In genomic region chr7:135053186-135053715, GRCm38 (mm10) we compare ENCODE assay signal across 17 mouse cellular contexts.
DNase-seq lines count a peak whose midpoint lies in the region; ATAC-seq and TF ChIP-seq lines count a peak whose summit lies in the region.
"Had no signal": no experiment of that assay in that cellular context is flagged by ENCODE, and none has a peak within 500 bp of the region (broad histone marks: within the 10 kb centered on the region; RNA-seq: fewer than 3 reads in every experiment).

No protein-coding gene starts in this region.

- 79% methylated on average over 8 of the region's 8 CpGs for WGBS in lung, postnatal 0 days
- 74% methylated on average over 8 of the region's 8 CpGs for WGBS in liver, embryonic 12.5 days (ENCODE audit: insufficient replicate concordance)

- H3K9me3 ChIP-seq in lung, postnatal 0 days (ENCODE audit: low read length) = 0 out of 2 replicates have a peak, but pooled peaks cover 5% of the 10 kb centered on the region
- no peaks in the 10 kb centered on the region for H3K9me3 ChIP-seq in liver, embryonic 12.5 days (replicated peaks)
- H3K9me3 ChIP-seq: midbrain, embryonic 12.5 days had no signal

- no peak for ATAC-seq in lung, postnatal 0 days
- no peak for ATAC-seq in liver, embryonic 12.5 days

- H3K9ac ChIP-seq in lung, postnatal 0 days (replicated peaks; ENCODE audit: low read depth) = no peak overlapping the region
- H3K9ac ChIP-seq in liver, embryonic 12.5 days = no peak overlapping the region
- H3K9ac ChIP-seq: hindbrain, embryonic 14.5 days; limb, embryonic 12.5 days; midbrain, embryonic 12.5 days had no signal

- no peak for TF ChIP-seq EP300 in lung, postnatal 0 days (IDR thresholded peaks at IDR 0.05)

- no peak overlapping the region for H3K27ac ChIP-seq in lung, postnatal 0 days (ENCODE audit: low read length)
- no peak overlapping the region for H3K27ac ChIP-seq in liver, embryonic 12.5 days
- H3K27ac ChIP-seq: hindbrain, embryonic 14.5 days; limb, embryonic 12.5 days; midbrain, embryonic 12.5 days had no signal

- intact Hi-C loops in left cerebral cortex, postnatal 4 days (cut with DNase I) = no loop called here
- intact Hi-C loops in left cerebral cortex, postnatal 36 days (cut with DNase I) = no loop called here

- peak; percentile 36 for DNase-seq in heart, postnatal 4 days
- no peak for DNase-seq in heart, adult 11 months
- peak; percentile 48 for DNase-seq in left cerebral cortex, postnatal 4 days
- no peak for DNase-seq in left cerebral cortex, postnatal 36 days (ENCODE audit: low spot score in 2 of 2)
- peak; percentile 28 to 58 for DNase-seq in adrenal gland, adult 18-20 months (ENCODE audit: low spot score in 2 of 2)
- peak; percentile 16 for DNase-seq in fat pad, adult 2 months (ENCODE audit: extremely low read depth, low read depth, low spot score)
- no peak for DNase-seq in lung, postnatal 0 days (ENCODE audit: low spot score)
- DNase-seq: B cell, adult 2 months; gastrocnemius, postnatal 25 days; lung, adult 18-20 months; lung, postnatal 4 days; right cerebral cortex, postnatal 25 days; thymus, postnatal 4 days had no signal

- H3K27me3 ChIP-seq in lung, postnatal 0 days (replicated peaks; ENCODE audit: insufficient read depth, low read length) = no peaks in the 10 kb centered on the region
- H3K27me3 ChIP-seq in liver, embryonic 12.5 days (replicated peaks) = no peaks in the 10 kb centered on the region
- H3K27me3 ChIP-seq: limb, embryonic 12.5 days; midbrain, embryonic 12.5 days had no signal

- H3K4me1 ChIP-seq in lung, postnatal 0 days (ENCODE audit: insufficient read depth, low read depth, low read length) = no peaks in the 10 kb centered on the region
- H3K4me1 ChIP-seq in liver, embryonic 12.5 days = no peaks in the 10 kb centered on the region
- H3K4me1 ChIP-seq: limb, embryonic 12.5 days; midbrain, embryonic 12.5 days had no signal

- H3K4me3 ChIP-seq in lung, postnatal 0 days (ENCODE audit: low read depth, low read length) = no peak overlapping the region
- H3K4me3 ChIP-seq in liver, embryonic 12.5 days = no peak overlapping the region
- H3K4me3 ChIP-seq: limb, embryonic 12.5 days; midbrain, embryonic 12.5 days had no signal

- H3K4me2 ChIP-seq in lung, postnatal 0 days (replicated peaks; ENCODE audit: low read depth, low read length) = no peak overlapping the region
- H3K4me2 ChIP-seq in liver, embryonic 12.5 days = no peak overlapping the region
- H3K4me2 ChIP-seq: hindbrain, embryonic 14.5 days; limb, embryonic 12.5 days; midbrain, embryonic 12.5 days had no signal

- TF ChIP-seq CTCF in lung, postnatal 0 days (IDR thresholded peaks at IDR 0.05) = no peak

- no peaks in the 10 kb centered on the region for H3K36me3 ChIP-seq in lung, postnatal 0 days (ENCODE audit: insufficient read depth, low read length)
- no peaks in the 10 kb centered on the region for H3K36me3 ChIP-seq in liver, embryonic 12.5 days
- H3K36me3 ChIP-seq: limb, embryonic 12.5 days; midbrain, embryonic 12.5 days had no signal

Comparison
In these comparisons a context has a peak if more than half of its experiments do, and no peak if none do; other contexts are left out.
1. DNase-seq: peak in heart, postnatal 4 days (single experiment), left cerebral cortex, postnatal 4 days (single experiment), adrenal gland, adult 18-20 months (2 of 2) and fat pad, adult 2 months (single experiment); none in heart, adult 11 months (single experiment), left cerebral cortex, postnatal 36 days (0 of 2) and lung, postnatal 0 days (single experiment).